Mouse (Mus musculus): ENCODE measurements around the gene Wnk4.
"Not testable (repeated sequence)": the region's sequence is repeated elsewhere in the genome, so short reads cannot be mapped to it uniquely, and the experiment has no call there.

Gene Wnk4

GRCm38 (mm10) chr11:101315082-101315650, 54.8 kb downstream of the Wnk4 start:
- CTCF ChIA-PET: interaction anchor here (0.7 kb wide), 1 partner anchor 1844 kb away, joined by 4 read pairs; no protein-coding TSS in a partner anchor

GRCm38 (mm10) chr11:101315665-101316500, 55.5 kb downstream of the Wnk4 start, which contains the start of gene Psme3:
Psme3 (plus strand) TSS chr11:101316213.
- CTCF ChIA-PET: no interaction called here

GRCm38 (mm10) chr11:101316501-101316917, 56.1 kb downstream of the Wnk4 start:
- CTCF ChIA-PET: no interaction called here

GRCm38 (mm10) chr11:101323609-101324008, 63.2 kb downstream of the Wnk4 start:
- CTCF ChIA-PET: no interaction called here

- CTCF ChIA-PET: no interaction called here
Measured at GRCm38 (mm10) chr11:101324763-101325162, 64.4 kb downstream of the Wnk4 start, which contains the start of gene Aoc2. Aoc2 (plus strand) TSS chr11:101325063.

GRCm38 (mm10) chr11:101325201-101325600, 64.8 kb downstream of the Wnk4 start:
- CTCF ChIA-PET: not testable (repeated sequence)

GRCm38 (mm10) chr11:101326147-101326546, 65.8 kb downstream of the Wnk4 start:
- CTCF ChIA-PET: interaction anchor here (0.6 kb wide), 1 partner anchor 127 kb away, joined by 13 read pairs; no protein-coding TSS in a partner anchor
